Mouse (Mus musculus): Measurements from ENCODE around the gene Nop2.
A peak's percentile ranks its signal among the peaks of the same experiment; 100 is the strongest.
"Not testable (repeated sequence)": the region's sequence is repeated elsewhere in the genome, so short reads cannot be mapped to it uniquely, and the experiment has no call there.

The Nop2 gene

DNA sequence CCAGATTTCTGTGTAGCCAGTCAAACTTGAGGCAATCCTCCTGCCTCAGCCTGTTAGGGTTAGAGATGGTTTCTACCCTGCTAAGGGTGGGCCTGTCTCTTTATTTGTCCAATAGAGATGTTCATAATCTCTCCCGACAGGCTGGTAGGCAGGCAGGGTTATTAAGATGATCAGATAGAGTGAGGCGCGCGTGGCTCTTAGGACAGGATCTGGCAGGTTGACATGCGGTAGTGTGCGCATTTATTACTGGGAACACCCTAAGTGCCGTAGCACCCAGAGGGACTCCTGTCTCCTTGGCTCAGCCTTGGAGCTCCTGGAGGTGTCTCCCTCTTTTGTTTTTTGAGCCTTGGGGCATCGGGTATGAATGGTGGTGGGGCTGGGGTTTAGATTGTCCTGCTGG lies 23.6 kb downstream of the Nop2 start:
- no peak for DNase-seq

DNA sequence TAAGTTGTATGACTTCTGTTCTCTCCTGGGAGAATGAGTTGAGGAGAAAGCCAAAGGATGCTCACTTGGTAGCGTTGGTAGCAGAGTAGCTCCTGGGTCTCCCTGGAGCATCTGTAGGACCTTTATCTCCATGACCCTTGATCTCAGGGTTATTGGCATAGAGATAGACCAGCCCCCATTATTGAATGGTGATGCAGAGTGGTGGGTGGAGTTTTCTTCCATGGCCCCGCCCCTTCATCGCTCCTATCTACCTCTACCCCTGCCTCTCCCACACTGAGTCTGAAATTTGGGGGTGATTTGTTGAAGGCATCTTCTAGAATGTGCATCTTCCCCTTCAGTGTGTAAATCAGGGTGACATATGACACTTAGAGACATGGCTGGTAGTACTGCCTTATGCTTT lies 24.8 kb downstream of the Nop2 start:
- DNase-seq = no peak

DNA sequence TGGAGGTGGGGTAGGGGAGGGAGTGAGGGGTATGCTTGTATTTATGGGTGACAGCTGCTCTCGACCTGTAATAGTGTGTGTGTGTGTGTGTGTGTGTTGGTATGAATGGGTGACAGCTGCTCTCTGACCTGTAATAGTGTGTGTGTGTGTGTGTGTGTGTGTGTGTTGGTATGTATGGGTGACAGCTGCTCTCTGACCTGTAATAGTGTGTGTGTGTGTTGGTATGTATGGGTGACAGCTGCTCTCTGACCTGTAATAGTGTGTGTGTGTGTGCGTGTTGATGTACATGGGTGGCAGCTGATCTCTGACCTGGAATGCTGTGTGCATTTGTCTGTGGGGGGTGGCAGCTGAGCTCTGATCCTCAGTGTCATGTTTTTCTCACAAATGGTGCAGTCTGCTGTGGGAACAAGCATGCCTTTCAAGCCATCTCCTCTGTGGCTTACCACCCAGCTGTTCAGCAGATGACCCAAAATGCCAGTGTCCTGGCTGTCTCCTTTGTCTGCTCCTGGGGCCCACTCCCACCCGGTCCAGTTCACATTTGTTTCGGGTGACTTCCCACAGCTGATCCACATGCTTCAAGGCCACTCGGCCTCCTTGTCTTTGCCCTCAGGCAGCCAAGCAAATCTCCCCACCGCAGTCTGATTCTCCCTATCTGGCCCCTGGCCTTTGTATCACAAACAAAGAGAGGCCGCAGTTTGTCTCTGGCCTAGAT lies 25.4 kb downstream of the Nop2 start:
- DNase-seq = no peak

DNA sequence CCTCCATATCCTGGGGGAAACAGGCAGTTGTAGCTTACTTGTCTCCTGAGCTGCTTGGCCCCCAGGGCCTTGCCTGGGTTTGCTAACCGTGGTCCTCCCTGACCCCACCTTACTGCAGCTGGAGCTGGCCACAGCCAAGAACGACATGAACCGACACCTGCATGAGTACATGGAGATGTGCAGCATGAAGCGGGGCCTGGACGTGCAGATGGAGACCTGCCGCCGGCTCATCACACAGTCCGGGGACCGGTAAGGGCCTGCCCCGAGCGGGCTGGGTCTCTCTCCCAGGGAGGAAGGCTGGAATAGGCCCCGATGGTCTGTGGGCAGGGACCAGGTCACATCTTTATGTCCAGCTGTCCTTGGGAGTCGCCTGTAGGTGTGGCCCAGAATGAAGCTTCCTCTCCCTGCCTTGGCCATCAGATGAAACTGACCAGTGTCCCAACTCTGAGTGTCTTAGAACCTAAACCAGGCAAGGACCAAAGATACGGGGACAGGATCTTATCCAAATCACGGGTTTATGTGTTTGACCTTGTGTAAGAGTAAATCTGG lies 27.3 kb downstream of the Nop2 start:
- no peak for DNase-seq

DNA sequence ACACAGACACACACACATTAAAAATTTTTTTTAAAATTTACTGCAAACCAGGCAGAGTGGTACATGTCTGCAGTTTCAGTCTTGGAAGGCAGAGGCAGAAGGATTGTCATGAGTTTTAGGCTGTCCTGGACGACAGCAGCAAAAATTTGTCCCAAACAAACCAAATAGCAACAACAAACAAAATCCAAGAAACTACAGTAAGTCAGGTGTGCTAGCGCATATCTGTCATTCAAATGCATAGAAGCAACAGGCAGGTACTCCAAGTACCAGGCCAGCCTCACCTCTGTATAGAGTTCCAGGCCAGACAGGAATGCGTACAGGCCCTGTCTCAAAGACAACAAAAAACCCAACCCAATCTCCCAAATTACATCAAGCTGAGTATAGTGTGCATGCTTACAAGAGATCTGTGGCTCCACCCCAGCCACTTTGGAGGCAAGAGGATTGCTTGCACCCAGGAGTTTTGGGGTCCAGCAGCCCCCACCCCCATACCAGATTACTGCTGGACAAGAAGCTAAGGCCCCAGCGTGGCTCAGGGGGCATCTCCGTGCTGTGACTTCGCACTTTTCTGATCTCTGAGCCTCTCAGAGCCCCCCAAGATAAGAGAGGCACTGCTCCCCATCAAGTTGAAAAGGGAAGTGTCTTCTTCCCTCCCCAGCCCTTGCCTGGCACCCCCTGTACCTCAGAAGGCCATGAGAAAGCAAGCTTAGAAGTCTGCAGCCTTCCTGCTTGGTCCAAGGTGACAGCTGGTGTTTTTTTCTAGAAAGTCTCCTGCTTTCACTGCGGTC lies 28.3 kb downstream of the Nop2 start:
- no peak for DNase-seq

DNA sequence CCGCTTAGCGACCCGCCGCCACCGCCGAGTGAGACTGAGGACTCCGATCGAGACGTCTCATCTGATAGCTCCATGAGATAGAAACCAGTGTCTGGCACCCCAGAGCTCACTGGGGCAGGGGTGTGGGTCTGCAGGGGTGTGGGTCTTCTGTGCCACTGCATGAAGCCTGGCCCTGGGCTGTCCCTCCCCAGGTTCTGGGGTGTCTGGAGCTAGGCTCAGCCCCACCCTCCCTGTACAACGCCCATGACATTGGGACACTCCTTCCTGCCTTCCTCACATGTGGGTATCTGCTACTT lies 28.8 kb downstream of the Nop2 start:
- DNase-seq = no peak

DNA sequence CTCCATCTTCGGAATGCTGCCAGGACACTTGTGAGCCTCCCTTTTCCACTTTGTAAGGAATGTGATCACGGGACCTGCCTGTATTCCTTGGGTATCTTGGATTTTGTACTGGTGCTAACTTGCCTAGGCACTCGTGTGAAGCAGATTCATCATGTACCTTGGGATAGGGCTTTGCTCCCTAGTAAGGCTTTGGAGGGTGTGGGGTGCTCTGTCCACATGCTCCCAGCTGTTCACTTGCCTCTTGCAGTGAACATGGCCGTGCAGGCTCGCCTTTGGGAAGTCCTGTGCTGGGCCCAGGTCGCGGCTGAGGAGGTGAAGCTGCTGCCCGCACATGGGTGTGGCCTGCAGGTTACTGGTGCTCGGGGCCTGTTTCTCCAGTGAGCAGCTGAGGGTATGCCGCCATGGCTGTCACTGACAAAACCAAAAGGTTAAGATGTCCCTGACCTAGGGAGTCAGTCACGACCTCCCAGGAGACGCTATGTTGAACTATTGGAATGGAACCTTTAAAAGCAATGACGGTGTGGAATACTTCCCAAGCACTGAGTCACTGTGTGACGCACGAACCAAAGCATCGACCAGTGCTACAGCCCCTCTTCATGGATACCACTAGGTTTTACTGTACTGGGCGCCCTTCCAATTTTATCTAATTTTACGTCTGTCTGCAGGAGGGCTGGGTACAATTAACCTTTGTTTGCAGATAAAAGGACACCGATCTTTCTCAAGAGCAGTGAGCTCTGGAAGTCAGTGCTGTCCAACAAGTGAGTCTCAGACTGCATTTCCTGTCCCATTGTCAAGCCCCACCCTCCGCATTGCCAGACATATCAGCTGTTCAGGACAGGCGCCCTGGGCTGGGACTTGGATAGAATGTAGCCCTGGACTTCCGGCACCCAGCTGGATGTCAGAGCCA lies 29.4 kb downstream of the Nop2 start:
- DNase-seq = peak; percentile 66

DNA sequence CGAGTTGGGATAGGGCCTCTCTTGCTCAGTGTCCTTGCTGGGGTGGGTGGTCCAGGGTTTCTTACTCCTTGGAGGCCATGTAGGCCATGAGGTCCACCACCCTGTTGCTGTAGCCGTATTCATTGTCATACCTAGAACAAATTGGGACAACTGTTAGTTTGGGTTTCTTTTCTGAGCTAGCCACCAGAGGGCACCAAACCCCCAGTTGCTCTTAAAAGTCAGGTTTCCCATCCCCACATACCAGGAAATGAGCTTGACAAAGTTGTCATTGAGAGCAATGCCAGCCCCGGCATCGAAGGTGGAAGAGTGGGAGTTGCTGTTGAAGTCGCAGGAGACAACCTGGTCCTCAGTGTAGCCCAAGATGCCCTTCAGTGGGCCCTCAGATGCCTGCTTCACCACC lies 30.3 kb downstream of the Nop2 start:
- DNase-seq = peak; percentile 70

DNA sequence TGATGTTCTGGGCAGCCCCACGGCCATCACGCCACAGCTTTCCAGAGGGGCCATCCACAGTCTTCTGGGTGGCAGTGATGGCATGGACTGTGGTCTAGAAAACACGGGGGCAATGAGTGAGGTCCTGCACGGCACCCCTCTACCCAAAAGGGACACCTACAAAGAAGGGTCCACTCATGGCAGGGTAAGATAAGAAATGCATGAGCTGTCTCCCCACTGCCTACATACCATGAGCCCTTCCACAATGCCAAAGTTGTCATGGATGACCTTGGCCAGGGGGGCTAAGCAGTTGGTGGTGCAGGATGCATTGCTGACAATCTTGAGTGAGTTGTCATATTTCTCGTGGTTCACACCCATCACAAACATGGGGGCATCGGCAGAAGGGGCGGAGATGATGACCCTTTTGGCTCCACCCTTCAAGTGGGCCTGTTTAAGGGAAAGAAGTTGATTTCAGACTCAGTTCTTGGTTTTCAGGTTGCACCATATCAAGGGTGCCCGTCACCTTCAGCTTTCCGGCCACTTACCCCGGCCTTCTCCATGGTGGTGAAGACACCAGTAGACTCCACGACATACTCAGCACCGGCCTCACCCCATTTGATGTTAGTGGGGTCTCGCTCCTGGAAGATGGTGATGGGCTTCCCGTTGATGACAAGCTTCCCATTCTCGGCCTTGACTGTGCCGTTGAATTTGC lies 31.1 kb downstream of the Nop2 start:
- not testable (repeated sequence) for DNase-seq

DNA sequence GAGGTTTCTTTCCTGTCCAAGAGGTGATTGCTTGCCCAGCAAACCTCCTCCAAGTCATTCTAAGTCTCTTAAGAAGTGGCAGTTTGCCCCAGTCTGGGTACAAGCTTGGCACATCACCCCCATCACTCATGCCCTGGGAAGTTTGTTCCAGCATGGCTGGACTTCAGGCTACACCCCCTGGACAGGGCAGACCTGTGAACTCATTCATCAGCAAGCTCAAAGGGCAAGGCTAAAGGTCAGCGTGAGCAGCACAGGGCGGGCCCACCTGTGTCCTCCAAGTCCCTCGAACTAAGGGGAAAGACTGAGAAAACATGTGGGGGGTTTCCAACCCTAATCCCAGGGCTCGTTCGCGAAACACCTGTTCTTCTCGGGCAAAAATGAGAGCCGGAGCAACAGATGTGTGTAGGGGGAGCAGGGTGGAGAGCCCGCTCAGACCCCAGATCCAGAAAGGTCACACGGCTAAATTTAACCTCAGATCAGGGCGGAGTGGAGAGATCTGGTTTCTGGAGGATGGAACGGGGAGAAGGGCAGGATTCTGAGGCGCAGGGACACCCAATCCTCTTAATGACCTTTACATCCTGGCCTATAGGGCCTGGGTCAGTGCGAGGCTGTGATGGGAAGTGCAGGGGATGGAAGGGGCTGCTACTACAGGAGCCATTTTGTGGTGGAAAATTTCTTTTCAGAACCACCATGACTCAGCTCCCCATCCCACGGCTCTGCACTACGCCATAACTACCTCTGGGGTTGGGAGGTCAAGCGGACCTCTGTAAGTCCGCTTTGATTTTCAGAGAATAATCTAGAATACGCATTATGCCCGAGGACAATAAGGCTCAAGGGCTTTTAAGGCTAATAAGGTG lies 32.3 kb downstream of the Nop2 start:
- peak; percentile 79 for DNase-seq

DNA sequence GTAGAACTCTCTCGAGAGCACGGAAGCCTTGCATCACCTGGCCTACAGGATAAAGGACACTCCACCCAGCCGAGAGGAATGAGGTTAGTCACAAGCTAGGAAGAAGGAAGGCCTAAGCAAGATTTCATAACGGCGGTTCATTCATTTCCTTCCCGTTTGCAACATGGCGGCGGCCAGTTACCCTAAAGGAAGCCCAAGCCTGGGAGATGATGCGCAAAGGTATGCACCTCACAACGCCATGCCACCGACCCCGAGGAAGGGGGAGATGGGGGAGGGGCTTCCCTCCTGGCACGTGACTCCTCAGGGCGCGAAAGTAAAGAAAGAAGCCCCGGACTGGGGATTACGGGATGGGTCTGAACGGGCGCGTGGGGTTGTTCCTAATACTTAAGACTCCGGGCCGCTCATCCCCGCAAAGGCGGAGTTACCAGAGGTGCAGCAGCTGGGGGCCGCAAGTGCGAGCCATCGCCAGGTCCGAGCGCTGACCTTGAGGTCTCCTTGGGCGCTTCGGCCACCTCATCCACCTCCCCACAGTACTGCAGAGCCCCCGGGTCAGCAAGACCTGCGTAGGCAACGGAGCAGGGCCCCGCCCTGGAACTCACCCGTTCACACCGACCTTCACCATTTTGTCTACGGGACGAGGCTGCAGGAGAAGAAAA lies 33.1 kb downstream of the Nop2 start:
- peak; percentile 68 for DNase-seq

DNA sequence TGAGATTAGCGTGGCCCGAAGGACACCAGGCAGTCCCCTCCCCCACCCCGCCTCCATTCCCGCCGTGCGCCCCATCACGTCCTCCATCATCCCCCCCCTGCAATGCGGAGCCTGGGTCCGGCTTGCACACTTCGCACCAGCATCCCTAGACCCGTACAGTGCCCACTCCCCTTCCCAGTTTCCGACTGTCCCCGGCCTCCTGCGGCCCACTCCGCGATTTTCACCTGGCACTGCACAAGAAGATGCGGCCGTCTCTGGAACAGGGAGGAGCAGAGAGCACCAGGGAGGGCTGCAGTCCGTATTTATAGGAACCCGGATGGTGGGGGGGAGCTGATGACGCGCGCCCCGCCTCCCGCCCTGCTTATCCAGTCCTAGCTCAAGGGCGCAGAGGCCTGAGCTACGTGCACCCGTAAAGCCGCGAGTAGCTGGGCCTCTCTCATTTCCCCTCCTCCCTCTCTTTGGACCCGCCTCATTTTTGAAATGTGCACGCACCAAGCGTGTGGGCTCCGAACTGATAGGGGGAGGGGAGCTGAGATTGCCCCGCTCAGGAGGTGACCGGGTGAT lies 33.7 kb downstream of the Nop2 start:
- peak; percentile 98 for DNase-seq

DNA sequence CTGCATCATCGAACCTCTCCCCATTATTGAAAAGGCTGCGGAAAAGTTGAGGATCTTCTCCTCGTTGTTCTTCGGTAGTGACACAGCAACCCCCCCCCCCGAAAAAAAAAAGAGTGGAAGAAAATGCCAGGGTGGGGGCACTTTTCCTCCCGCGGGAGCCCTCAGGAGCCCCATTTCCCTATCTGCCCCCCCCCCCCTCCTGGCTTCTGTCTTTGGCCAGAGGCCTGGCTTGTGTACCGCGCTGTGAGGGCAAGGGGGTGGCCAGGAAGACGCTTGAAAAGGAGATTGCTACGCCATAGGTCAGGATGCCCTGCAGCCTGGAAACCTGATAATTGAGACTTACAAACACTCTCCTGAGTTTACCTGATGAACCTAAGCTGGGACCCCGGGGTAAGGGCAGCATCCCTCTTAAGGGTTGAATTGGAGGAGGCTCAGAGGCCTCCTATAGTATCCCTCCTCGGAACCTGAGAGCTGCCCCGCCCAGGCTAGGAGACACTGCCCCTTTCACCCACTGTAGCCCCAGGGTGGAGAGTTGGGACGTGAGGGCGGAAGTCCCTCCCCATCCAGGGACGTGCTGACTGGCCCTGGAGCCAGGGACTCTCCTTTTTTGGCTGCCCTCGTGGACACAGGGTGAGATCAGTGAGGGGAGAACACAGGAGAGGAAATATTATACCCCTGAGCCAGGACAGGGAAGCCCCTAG lies 34.5 kb downstream of the Nop2 start, which contains the start of gene Gapdh:
TSS of gene Gapdh (minus strand) at position 417 of the 701 bp plus-strand sequence.
- peak; percentile 86 for DNase-seq

DNA sequence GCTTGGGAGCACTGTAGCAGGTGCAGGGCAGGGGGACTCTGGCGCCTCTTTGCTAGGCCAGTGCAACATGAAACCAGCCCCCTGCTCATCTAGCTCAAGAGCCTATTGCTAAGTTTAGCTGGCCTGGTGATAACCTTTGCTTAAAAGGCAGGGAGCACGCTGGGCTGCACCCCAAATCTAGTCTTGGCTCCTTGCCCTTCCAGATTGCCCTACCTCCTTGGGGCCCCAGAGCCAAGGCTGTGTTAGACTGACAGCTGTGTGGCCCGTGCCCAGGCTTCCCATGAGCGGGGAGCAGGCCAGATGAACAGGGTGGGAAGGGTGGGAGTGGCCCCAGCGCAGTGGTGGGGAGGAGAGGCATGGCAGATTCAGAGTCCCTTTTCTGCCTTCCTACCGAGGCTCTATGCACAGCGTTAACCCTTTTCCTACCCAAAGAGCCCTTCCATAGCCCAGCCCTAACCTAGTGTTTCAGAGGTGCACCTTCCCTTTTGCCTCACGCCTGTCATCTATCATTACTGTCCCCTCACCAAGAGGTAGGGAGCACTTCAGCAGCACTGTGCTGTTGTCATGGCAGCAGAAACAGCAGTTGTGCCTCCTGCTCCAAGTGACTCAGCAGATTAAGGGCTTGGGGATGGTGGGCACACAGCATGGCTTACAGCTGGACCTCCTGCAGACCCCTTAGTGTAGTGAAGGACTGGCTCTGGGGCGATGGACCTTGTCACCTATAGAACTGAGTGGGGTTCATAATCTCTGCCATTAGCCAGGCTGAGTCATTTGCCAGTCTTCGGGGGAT lies 35.3 kb downstream of the Nop2 start:
- no peak for DNase-seq

DNA sequence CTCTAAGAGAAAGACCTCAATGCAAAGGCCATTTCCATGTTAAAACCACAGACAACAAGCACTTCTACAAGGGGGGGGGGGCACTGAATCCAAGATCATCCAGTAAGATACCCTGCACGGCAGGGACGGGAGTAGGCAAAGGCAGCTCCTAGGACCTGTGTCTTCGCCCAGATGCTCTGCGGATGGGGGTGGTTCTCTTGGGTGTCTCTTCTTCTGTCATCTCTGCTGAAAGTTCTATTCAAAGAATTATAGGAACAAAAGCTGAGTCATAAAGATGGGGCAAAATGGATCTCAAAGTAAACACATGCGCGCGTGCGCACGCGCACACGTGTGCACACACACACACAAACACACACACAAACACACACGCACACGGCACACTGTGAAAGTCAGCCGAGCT lies 36.4 kb downstream of the Nop2 start:
- DNase-seq = no peak

DNA sequence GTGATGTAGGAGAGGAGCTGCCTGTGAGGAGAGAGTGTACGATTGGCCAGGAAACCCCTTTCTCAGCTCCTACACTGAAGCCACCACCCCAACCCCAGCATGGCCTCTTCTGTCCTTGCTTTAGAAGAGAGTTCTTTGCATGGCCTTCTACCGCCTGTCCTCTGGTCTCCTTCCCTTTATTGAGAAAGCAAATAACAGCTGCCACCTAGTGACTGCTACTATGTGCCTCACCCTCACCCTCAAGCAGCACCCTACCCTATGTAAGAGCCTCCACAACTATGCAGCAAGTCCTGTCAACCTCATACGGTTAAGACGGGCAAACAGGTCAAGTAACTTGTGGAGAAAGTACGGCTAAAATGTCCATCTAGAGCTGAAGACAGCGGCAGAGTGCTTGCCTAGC lies 38.5 kb downstream of the Nop2 start:
- no peak for DNase-seq

DNA sequence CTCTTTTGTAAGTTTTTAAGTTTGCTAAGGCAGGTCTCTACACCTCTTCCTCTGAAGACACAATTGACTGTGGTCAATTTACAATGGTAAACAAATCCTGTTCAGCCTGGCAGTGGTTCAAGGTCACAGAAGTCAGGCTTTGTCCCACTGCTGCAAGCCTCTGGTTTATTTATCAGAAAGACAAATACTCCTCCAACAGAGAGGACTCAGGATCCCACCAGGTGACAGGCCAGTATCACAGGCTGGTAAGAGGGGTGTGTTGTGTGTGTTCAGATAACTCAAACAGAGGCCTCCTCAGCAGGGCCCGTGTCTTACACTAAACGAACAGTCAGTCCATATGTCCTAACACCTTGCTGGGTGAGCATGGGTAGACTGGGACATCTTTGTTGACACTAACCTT lies 40.8 kb downstream of the Nop2 start:
- DNase-seq = no peak

DNA sequence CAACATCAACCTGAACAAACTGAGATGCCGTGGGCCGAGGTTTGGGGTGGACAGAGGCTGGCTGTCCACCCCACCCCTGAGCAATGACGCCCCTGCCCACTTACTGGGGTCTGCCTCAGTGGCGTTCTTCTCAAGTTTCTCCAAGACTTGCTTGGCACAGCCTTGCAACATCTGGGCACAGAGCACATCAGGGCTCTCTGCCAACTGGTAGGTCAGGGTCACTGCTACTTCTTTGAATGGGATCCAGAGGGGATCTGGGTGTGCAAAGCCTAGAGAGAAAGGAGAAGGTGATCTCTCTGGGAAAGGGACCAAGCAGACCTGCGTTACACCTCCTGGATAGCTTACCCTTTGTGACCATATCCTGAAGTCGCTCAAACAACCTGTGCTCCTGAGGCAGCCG lies 41.5 kb downstream of the Nop2 start:
- DNase-seq = no peak

DNA sequence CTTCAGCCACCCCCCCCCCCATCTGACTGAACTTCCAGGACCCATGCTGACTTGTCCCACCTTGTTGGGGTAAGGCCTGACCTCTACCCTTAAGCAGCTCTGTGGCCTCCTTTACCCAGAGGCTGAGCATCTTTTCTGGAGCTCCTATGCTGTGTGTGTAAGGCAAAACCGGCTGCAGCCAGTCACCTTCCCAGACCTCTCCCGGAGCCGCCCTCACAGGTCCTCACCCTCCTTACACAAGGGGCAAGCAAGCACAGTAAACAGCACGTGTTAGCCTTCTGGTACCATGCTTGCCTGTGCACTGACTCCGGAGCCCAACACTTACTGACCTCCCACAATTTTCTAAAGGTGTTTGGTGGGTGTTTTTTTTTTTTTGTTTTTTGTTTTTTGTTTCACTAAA lies 43.8 kb downstream of the Nop2 start:
- no peak for DNase-seq
